Mouse (Mus musculus) bone marrow, adult 2 months (tissue): ENCODE results near the gene Slc6a2.

Experiments
- CTCF ChIP-seq: fragments of 200-500 bp; IDR thresholded peaks from 2 replicates; pipeline ENCODE4 v1.5.1; 2011; ENCODE audit warnings: low read length, control low read depth; ENCODE audit not compliant: control insufficient read depth, insufficient read depth
- POLR2A ChIP-seq: fragments of 200-500 bp; IDR thresholded peaks from 2 replicates; pipeline ENCODE4 v1.6.1; 2011; ENCODE audit warnings: low read depth, mild to moderate bottlenecking, control low read depth, low read length, borderline replicate concordance; ENCODE audit not compliant: control insufficient read depth

- TF ChIP-seq CTCF (no peak), POLR2A (no peak)
These were observed 81.1 kb downstream of the Slc6a2 start for GRCm38 (mm10) chr8:93040776-93041567.
